Mouse (Mus musculus): Measurements from ENCODE around the gene Zranb3. TPM values are rescaled to one million over a fixed set of nuclear protein-coding genes. Genes with fewer than 3 reads are reported as not detected.

Gene Zranb3
- polyA plus RNA-seq, 1 experiment: 7.6 TPM

GRCm38 (mm10) chr1:128046920-128047319 lies 55.9 kb downstream of the Zranb3 start:
- Histone ChIP-seq H3K4me3 (replicated peaks; ENCODE audit: control insufficient read depth, low read depth, low read length) (no peak overlapping the region), H3K4me1 (ENCODE audit: control insufficient read depth, insufficient read depth, low read length) (no peaks in the 10 kb centered on the region), H3K27ac (ENCODE audit: control insufficient read depth, insufficient read depth, low read depth, low read length, poor library complexity) (no peak overlapping the region)
- WGBS: 83% methylated on average over 7 of the region's 7 CpGs
- no peak for TF ChIP-seq POLR2A (IDR thresholded peaks at IDR 0.05; ENCODE audit: borderline replicate concordance, control insufficient read depth, low read depth, low read length)
- TF ChIP-seq CTCF (IDR thresholded peaks at IDR 0.05; ENCODE audit: control insufficient read depth, insufficient read depth, low read length): no peak

- WGBS: 89% methylated on average over 2 of the region's 2 CpGs
- no peak for TF ChIP-seq CTCF (IDR thresholded peaks at IDR 0.05; ENCODE audit: control insufficient read depth, insufficient read depth, low read length)
- no peak for TF ChIP-seq POLR2A (IDR thresholded peaks at IDR 0.05; ENCODE audit: borderline replicate concordance, control insufficient read depth, low read depth, low read length)
- H3K4me1 ChIP-seq (ENCODE audit: control insufficient read depth, insufficient read depth, low read length): no peaks in the 10 kb centered on the region; the same call in 1 of the 2 replicates
- no peak overlapping the region for H3K27ac ChIP-seq (ENCODE audit: control insufficient read depth, insufficient read depth, low read depth, low read length, poor library complexity)
- no peak overlapping the region for H3K4me3 ChIP-seq (replicated peaks; ENCODE audit: control insufficient read depth, low read depth, low read length)
Measured at GRCm38 (mm10) chr1:128046455-128046854, 56.4 kb downstream of the Zranb3 start.

DNA sequence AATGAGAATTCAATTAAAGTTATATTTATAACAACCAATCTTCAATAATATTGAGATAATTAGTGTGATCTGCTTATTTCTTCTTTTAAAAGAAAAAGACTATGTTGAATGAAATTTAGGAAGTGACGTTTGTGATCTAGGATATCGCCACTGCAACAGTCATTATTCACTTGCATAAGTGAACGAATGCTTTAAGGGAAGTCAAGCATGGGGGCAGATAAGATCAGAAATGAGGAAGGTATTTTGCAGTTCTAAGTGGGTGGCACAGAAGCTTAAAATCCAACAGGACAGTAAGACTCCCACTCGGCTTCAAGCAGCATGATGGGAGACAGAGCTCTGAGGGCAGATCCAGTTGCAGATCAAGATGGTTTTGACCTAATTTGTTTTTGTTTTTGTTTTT lies 58.7 kb downstream of the Zranb3 start:
- no peak overlapping the region for H3K27ac ChIP-seq (ENCODE audit: control insufficient read depth, insufficient read depth, low read depth, low read length, poor library complexity)
- 53% methylated on average over 4 of the region's 4 CpGs for WGBS
- H3K4me3 ChIP-seq (replicated peaks; ENCODE audit: control insufficient read depth, low read depth, low read length): no peak overlapping the region
- no peaks in the 10 kb centered on the region; the same call in 1 of the 2 replicates for H3K4me1 ChIP-seq (ENCODE audit: control insufficient read depth, insufficient read depth, low read length)
- TF ChIP-seq CTCF (IDR thresholded peaks at IDR 0.05; ENCODE audit: control insufficient read depth, insufficient read depth, low read length): no peak
- no peak for TF ChIP-seq POLR2A (IDR thresholded peaks at IDR 0.05; ENCODE audit: borderline replicate concordance, control insufficient read depth, low read depth, low read length)

- Histone ChIP-seq H3K4me1 (ENCODE audit: control insufficient read depth, insufficient read depth, low read length) (no peaks in the 10 kb centered on the region), H3K4me3 (replicated peaks; ENCODE audit: control insufficient read depth, low read depth, low read length) (no peak overlapping the region), H3K27ac (ENCODE audit: control insufficient read depth, insufficient read depth, low read depth, low read length, poor library complexity) (no peak overlapping the region)
- TF ChIP-seq CTCF (IDR thresholded peaks at IDR 0.05; ENCODE audit: control insufficient read depth, insufficient read depth, low read length): no peak
- no peak for TF ChIP-seq POLR2A (IDR thresholded peaks at IDR 0.05; ENCODE audit: borderline replicate concordance, control insufficient read depth, low read depth, low read length)
- WGBS: 90% methylated on average over 6 of the region's 6 CpGs
Measured at GRCm38 (mm10) chr1:128036296-128036695, 66.6 kb downstream of the Zranb3 start.

GRCm38 (mm10) chr1:128032123-128032522 lies 70.7 kb downstream of the Zranb3 start:
- WGBS: 93% methylated on average over 1 of the region's 1 CpGs
- TF ChIP-seq POLR2A (IDR thresholded peaks at IDR 0.05; ENCODE audit: borderline replicate concordance, control insufficient read depth, low read depth, low read length) (no peak), CTCF (IDR thresholded peaks at IDR 0.05; ENCODE audit: control insufficient read depth, insufficient read depth, low read length) (no peak)
- no peaks in the 10 kb centered on the region for H3K4me1 ChIP-seq (ENCODE audit: control insufficient read depth, insufficient read depth, low read length)

DNA sequence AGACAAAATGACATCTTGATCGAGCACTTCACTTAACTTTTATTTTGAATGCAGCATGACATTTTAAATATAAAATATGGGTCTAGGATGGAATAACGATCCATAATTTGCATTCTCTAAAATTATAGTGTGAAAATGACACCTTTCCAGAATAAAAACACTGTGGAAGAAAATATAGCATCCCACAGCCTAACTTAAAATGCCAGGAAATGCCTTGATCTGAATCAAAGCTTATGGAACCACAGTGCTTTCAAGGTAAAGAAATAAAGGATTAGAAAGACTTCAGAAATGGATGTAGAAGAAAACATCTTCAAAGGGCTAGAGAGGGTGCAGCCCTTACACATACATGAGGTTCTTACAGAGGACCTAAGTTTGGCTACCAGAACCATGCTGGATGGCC lies 71.3 kb downstream of the Zranb3 start:
- Histone ChIP-seq H3K4me1 (ENCODE audit: control insufficient read depth, insufficient read depth, low read length) (no peaks in the 10 kb centered on the region), H3K27ac (ENCODE audit: control insufficient read depth, insufficient read depth, low read depth, low read length, poor library complexity) (no peak overlapping the region), H3K4me3 (replicated peaks; ENCODE audit: control insufficient read depth, low read depth, low read length) (no peak overlapping the region)
- whole genome bisulfite sequencing: 90% methylated on average over 2 of the region's 2 CpGs
- TF ChIP-seq CTCF (IDR thresholded peaks at IDR 0.05; ENCODE audit: control insufficient read depth, insufficient read depth, low read length): no peak
- TF ChIP-seq POLR2A (IDR thresholded peaks at IDR 0.05; ENCODE audit: borderline replicate concordance, control insufficient read depth, low read depth, low read length): no peak

More at GRCm38 (mm10) chr1:128032123-128032522, 70.7 kb downstream of the Zranb3 start:
- Histone ChIP-seq H3K4me3 (replicated peaks; ENCODE audit: control insufficient read depth, low read depth, low read length) (no peak overlapping the region), H3K27ac (ENCODE audit: control insufficient read depth, insufficient read depth, low read depth, low read length, poor library complexity) (no peak overlapping the region)

DNA sequence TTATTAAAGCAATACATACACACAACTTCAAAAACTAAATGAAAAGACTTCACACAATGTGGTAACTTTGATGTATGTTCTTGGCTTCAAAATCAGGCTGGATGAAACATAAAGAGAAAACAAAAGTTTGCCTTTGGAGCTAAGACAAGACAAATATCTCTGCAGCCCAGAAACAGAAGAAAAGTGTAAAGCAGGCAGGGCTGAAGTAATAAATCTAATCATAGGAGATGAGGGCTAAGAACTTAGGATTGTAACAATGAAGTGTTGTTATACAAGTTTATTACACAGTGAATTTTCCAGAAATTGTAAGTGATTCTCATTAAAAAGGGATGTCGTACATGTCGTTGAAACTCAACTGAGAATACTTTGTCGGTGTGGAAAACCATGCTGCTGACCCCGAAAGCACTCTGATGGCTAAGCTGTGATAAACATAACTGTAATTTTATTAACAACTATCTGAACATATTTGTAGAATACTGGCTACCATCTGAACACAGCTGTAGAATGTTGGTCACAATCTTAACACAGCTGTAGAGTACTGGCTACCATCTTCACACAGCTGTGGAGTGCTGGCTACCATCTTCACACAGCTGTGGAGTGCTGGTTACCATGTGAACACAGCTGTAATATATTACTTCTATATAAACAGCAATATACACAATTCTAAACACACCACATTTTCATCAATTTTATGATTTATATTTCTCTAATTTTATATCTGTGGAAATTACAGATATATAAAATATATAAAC lies 78.3 kb downstream of the Zranb3 start:
- Histone ChIP-seq H3K27ac (ENCODE audit: control insufficient read depth, insufficient read depth, low read depth, low read length, poor library complexity) (no peak overlapping the region), H3K4me3 (replicated peaks; ENCODE audit: control insufficient read depth, low read depth, low read length) (no peak overlapping the region), H3K4me1 (ENCODE audit: control insufficient read depth, insufficient read depth, low read length) (no peaks in the 10 kb centered on the region; the same call in 1 of the 2 replicates)
- TF ChIP-seq CTCF (IDR thresholded peaks at IDR 0.05; ENCODE audit: control insufficient read depth, insufficient read depth, low read length): no peak
- TF ChIP-seq POLR2A (IDR thresholded peaks at IDR 0.05; ENCODE audit: borderline replicate concordance, control insufficient read depth, low read depth, low read length): no peak
- 90% methylated on average over 4 of the region's 4 CpGs for WGBS

DNA sequence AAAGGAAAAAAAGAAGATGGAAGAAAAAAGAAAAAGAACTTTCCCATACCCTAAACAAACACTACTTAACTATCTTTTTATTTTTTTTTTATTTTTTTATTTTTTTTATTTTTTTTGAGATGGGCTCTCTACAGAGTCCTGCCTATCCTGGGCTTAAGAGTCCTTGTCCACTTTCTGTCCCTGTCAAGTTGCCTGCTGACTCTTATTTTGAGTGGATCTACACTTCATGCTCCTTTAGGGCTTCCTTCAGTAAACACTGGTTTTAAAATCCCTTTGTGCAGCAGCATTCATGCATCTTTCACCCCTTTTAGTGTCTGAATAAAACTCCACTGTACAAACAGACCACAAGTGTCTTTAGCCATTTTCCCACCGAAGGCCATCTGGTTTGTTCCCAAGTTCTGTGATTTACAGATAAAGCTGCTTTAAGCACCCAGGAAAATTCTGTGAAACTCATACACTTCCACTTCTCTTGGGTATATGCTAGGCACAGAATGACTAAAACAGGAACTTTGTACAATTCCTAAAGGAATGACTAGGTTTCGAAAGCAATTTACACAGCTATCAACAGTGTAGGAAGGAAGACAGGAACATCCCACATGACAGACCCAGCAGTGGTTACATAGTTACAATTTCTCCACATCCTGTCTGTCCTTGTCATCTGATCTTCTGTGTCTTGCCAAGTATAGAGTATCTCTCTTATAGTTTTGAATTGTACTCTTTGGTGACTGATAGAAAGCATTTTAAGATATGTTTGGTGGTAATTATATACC lies 82.7 kb downstream of the Zranb3 start:
- Histone ChIP-seq H3K4me3 (replicated peaks; ENCODE audit: control insufficient read depth, low read depth, low read length) (no peak overlapping the region), H3K27ac (ENCODE audit: control insufficient read depth, insufficient read depth, low read depth, low read length, poor library complexity) (no peak overlapping the region), H3K4me1 (ENCODE audit: control insufficient read depth, insufficient read depth, low read length) (peaks cover 2% of the 10 kb centered on the region; the same call in 1 of the 2 replicates)
- 59% methylated on average over 2 of the region's 2 CpGs for WGBS
- TF ChIP-seq CTCF (IDR thresholded peaks at IDR 0.05; ENCODE audit: control insufficient read depth, insufficient read depth, low read length) (no peak), POLR2A (IDR thresholded peaks at IDR 0.05; ENCODE audit: borderline replicate concordance, control insufficient read depth, low read depth, low read length) (no peak)

Data from bone marrow, adult 2 months (tissue).